Mouse (Mus musculus) spleen, adult 2 months (tissue): ENCODE measurements at regions not wholly inside any gene's neighbourhood (a gene's known extent, or its start where the extent isn't known, plus 50 kb on each side); places are given as distances from the start of the nearest gene placed in this dataset.
A peak's percentile ranks its signal among the peaks of the same experiment; 100 is the strongest.

Experiments used
- DNase-seq, 2 experiments: peaks; one replicate each; pipeline versions ENCODE4 v3.0.0 to v3.0.0-alpha.2; 2012 to 2021; ENCODE audit warnings: low spot score in 2 of 2, low read depth in 1 of 2
- H3K27ac ChIP-seq: fragments of 200-500 bp; 2 replicates; pipeline ENCODE4 v1.5.1; 2012; ENCODE audit warnings: low read length, inconsistent platforms; ENCODE audit not compliant: insufficient read depth
- H3K27me3 ChIP-seq: fragments of 200-500 bp; 2 replicates; pipeline ENCODE4 v1.6.1; 2012; ENCODE audit warnings: mild to moderate bottlenecking, moderate library complexity, low read length, inconsistent platforms; ENCODE audit not compliant: control insufficient read depth, insufficient read depth
- H3K36me3 ChIP-seq: fragments of 200-500 bp; 2 replicates; pipeline ENCODE4 v1.6.1; 2012; ENCODE audit warnings: mild to moderate bottlenecking, low read length, inconsistent platforms; ENCODE audit not compliant: control insufficient read depth, insufficient read depth
- H3K4me1 ChIP-seq: fragments of 200-500 bp; 2 replicates; pipeline ENCODE4 v1.6.1; 2011; ENCODE audit warnings: inconsistent platforms; ENCODE audit not compliant: control insufficient read depth, insufficient read depth, insufficient read length
- H3K4me3 ChIP-seq: fragments of 200-500 bp; 2 replicates; pipeline ENCODE4 v1.5.1; 2011; ENCODE audit warnings: mild to moderate bottlenecking, inconsistent platforms; ENCODE audit not compliant: insufficient read depth, insufficient read length; ENCODE audit errors: extremely low read depth
- CTCF ChIP-seq: fragments of 200-500 bp; IDR thresholded peaks from 2 replicates; pipeline ENCODE4 v1.5.1; 2011; ENCODE audit warnings: mild to moderate bottlenecking, inconsistent platforms; ENCODE audit not compliant: insufficient read depth, insufficient read length, insufficient replicate concordance; ENCODE audit errors: extremely low read depth
- POLR2A ChIP-seq: fragments of 200-500 bp; IDR thresholded peaks from 2 replicates; pipeline ENCODE4 v1.6.1; 2011; ENCODE audit warnings: low read depth, low read length, inconsistent platforms
- WGBS: fragments of 180-500 bp; shearing (Covaris S2); methylation state at CpG from one replicate; pipeline ENCODE4 v1.1.7; 2018; 5-methylcytosine and 5-hydroxymethylcytosine counted together

GRCm38 (mm10) chr3:60310402-60310801 is 162.2 kb upstream of the Mbnl1 start:
- no peak for DNase-seq
- 89% methylated on average over 3 of the region's 3 CpGs for WGBS
- no peak overlapping the region for H3K27ac ChIP-seq
- no peaks in the 10 kb centered on the region for H3K27me3 ChIP-seq
- H3K36me3 ChIP-seq: no peaks in the 10 kb centered on the region
- H3K4me1 ChIP-seq: no peaks in the 10 kb centered on the region
- H3K4me3 ChIP-seq: no peak overlapping the region
- no peak for TF ChIP-seq CTCF
- TF ChIP-seq POLR2A: no peak

GRCm38 (mm10) chr3:60311178-60311577 is 161.5 kb upstream of the Mbnl1 start:
- Histone ChIP-seq H3K4me1 (no peaks in the 10 kb centered on the region), H3K4me3 (no peak overlapping the region), H3K27me3 (no peaks in the 10 kb centered on the region), H3K27ac (no peak overlapping the region), H3K36me3 (no peaks in the 10 kb centered on the region)
- no peak for DNase-seq
- TF ChIP-seq CTCF: no peak
- WGBS: 71% methylated on average over 3 of the region's 3 CpGs

GRCm38 (mm10) chr3:60320213-60320936 is 152.3 kb upstream of the Mbnl1 start:
- no peak overlapping the region for H3K27ac ChIP-seq
- no peak for TF ChIP-seq POLR2A
- TF ChIP-seq CTCF: peak; percentile 44; the same call in 1 of the 2 replicates
- WGBS: 76% methylated on average over 1 of the region's 1 CpGs
- no peak overlapping the region for H3K4me3 ChIP-seq
- peaks cover 4% of the 10 kb centered on the region; the same call in 1 of the 2 replicates for H3K4me1 ChIP-seq
- peak; percentile 49 for DNase-seq
- H3K27me3 ChIP-seq: no peaks in the 10 kb centered on the region
- H3K36me3 ChIP-seq: no peaks in the 10 kb centered on the region

DNA sequence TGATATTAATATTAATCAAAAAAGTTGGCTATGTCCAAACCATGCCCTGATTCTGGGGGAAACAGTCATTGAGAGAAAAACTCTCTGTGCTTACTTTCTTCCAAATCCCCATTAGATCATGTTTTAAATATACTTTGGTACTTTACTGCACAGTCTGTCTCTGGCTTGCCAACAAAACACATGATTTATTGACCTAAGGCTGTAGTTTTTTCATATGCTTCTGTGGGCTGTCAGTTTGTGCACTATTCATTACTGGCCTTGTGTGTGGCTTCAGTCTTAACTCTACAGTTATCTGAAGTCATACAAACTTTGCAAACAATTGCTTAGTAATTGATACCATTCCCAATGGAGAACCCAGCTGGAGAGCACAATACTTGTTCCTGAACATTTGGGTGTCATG is 149.1 kb upstream of the Mbnl1 start:
- Histone ChIP-seq H3K27me3 (no peaks in the 10 kb centered on the region), H3K36me3 (no peaks in the 10 kb centered on the region), H3K4me3 (no peak overlapping the region), H3K4me1 (peaks cover 4% of the 10 kb centered on the region; the same call in 1 of the 2 replicates), H3K27ac (no peak overlapping the region)
- DNase-seq: no peak
- no peak for TF ChIP-seq CTCF

DNA sequence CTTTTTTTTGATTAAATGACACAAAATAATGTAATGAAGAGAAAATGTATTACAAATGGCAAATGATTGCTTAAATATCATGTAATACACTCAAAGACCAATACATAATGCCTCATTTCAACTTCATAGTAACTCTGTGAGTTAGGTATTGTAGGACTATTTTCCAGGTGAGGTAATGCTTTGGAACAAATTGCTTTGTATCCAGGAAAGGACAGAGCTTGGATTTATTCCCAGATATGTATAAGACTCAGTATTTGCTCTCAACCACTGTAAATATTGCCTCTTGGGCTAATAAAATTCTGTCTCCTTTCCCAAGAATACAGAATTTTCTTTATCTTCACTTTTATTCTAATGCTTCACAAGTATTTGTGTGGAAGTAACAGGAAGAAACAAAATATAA is 148.2 kb upstream of the Mbnl1 start:
- TF ChIP-seq POLR2A (no peak), CTCF (no peak)
- H3K4me1 ChIP-seq: peaks cover 4% of the 10 kb centered on the region; the same call in 1 of the 2 replicates
- DNase-seq: no peak

GRCm38 (mm10) chr3:60324969-60325368 is 147.7 kb upstream of the Mbnl1 start:
- Histone ChIP-seq H3K4me1 (peaks cover 4% of the 10 kb centered on the region; the same call in 1 of the 2 replicates), H3K27ac (no peak overlapping the region), H3K4me3 (no peak overlapping the region), H3K27me3 (no peaks in the 10 kb centered on the region), H3K36me3 (no peaks in the 10 kb centered on the region)
- TF ChIP-seq POLR2A (no peak), CTCF (no peak)
- no peak for DNase-seq

More for the DNA sequence above, 148.2 kb upstream of the Mbnl1 start:
- Histone ChIP-seq H3K36me3 (no peaks in the 10 kb centered on the region), H3K4me3 (no peak overlapping the region), H3K27me3 (no peaks in the 10 kb centered on the region), H3K27ac (no peak overlapping the region)

- Histone ChIP-seq H3K36me3 (no peaks in the 10 kb centered on the region), H3K4me3 (no peak overlapping the region), H3K27me3 (no peaks in the 10 kb centered on the region), H3K4me1 (no peaks in the 10 kb centered on the region), H3K27ac (no peak overlapping the region)
- DNase-seq: no peak
- TF ChIP-seq POLR2A: no peak
- no peak for TF ChIP-seq CTCF
Measured at GRCm38 (mm10) chr3:60332460-60332859, 140.2 kb upstream of the Mbnl1 start.
